ENCODE assay signal across 13 mouse cellular contexts in the genomic region with DNA sequence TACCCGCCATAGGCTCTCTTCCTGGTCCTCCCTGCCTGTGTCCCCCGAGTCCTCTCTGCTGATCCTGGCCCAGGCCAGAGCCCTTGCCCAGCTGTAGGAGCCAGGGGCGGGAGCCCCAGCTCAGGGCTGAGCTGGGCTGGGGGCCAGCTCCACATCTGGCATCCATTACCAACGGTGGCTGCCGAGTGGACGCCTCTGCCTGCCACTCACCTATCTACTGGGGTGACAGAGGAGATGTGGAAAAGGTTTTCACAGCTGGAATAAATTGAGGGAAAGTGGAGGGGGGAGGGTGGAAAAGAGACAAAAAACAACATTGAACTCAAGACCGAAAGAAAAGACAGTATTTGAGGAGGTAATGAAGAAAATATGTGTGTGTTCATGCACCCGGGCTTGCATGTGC. TPM values are rescaled to one million over a fixed set of nuclear protein-coding genes. Genes with fewer than 3 reads are reported as not detected.
DNase-seq lines count a peak whose midpoint lies in the region; ATAC-seq lines count a peak whose summit lies in the region.
"Had no signal": no experiment of that assay in that cellular context is flagged by ENCODE, and none has a peak within 500 bp of the region (broad histone marks: within the 10 kb centered on the region; RNA-seq: fewer than 3 reads in every experiment).

No protein-coding gene starts in this region.

- no peak for DNase-seq in heart, postnatal 36 days
- no peak for DNase-seq in midbrain, embryonic 14.5 days
- peak; percentile 61 to 62 for DNase-seq in gastrocnemius, postnatal 4 days (ENCODE audit: low spot score in 2 of 2)
- no peak for DNase-seq in urinary bladder, postnatal 4 days (ENCODE audit: low spot score in 2 of 2)
- DNase-seq: cerebellum, adult 11 months had no signal

- no peaks in the 10 kb centered on the region for H3K27me3 ChIP-seq in heart, embryonic 11.5 days (ENCODE audit: control insufficient read depth, insufficient read depth, low read length)
- H3K27me3 ChIP-seq in midbrain, embryonic 12.5 days: peaks cover 8% of the 10 kb centered on the region; the same call in 1 of the 2 replicates
- H3K27me3 ChIP-seq in midbrain, embryonic 14.5 days (ENCODE audit: control insufficient read depth, insufficient read depth, low read length): no peaks in the 10 kb centered on the region
- H3K27me3 ChIP-seq in stomach, embryonic 15.5 days (replicated peaks): no peaks in the 10 kb centered on the region
- no peaks in the 10 kb centered on the region for H3K27me3 ChIP-seq in forebrain, embryonic 16.5 days (replicated peaks; ENCODE audit: control insufficient read depth, insufficient read depth, low read length)

- no peak overlapping the region for H3K4me2 ChIP-seq in heart, embryonic 11.5 days
- H3K4me2 ChIP-seq in midbrain, embryonic 12.5 days (replicated peaks): no peak overlapping the region
- no peak overlapping the region for H3K4me2 ChIP-seq in midbrain, embryonic 14.5 days (ENCODE audit: low read length)
- H3K4me2 ChIP-seq in stomach, embryonic 15.5 days: no peak overlapping the region
- H3K4me2 ChIP-seq in forebrain, embryonic 16.5 days (ENCODE audit: low read length): no peak overlapping the region
- H3K4me2 ChIP-seq: midbrain, embryonic 11.5 days had no signal

- 0 out of 2 replicates have a peak, but pooled peaks have one; percentile 40 for ATAC-seq in heart, embryonic 11.5 days (replicated peaks; ENCODE audit: insufficient number of reproducible peaks, low FRiP score, low TSS enrichment)
- ATAC-seq in midbrain, embryonic 12.5 days (ENCODE audit: low FRiP score, low read depth): no peak
- no peak for ATAC-seq in midbrain, embryonic 14.5 days (ENCODE audit: low FRiP score, low TSS enrichment)
- no peak for ATAC-seq in stomach, embryonic 15.5 days (ENCODE audit: insufficient read depth, low FRiP score, low read depth)
- no peak for ATAC-seq in forebrain, embryonic 16.5 days

- H3K27ac ChIP-seq in heart, embryonic 11.5 days (ENCODE audit: low read depth, low read length): no peak overlapping the region
- peak overlapping the region; percentile 58; the same call in 1 of the 2 replicates for H3K27ac ChIP-seq in midbrain, embryonic 12.5 days (replicated peaks)
- H3K27ac ChIP-seq in midbrain, embryonic 14.5 days (replicated peaks; ENCODE audit: low read depth, low read length): no peak overlapping the region
- peak overlapping the region; percentile 2; the same call in 1 of the 2 replicates for H3K27ac ChIP-seq in stomach, embryonic 15.5 days
- H3K27ac ChIP-seq in forebrain, embryonic 16.5 days (ENCODE audit: low read length): no peak overlapping the region

- H3K4me1 ChIP-seq in heart, embryonic 11.5 days (ENCODE audit: control insufficient read depth, insufficient read depth, low read length): peaks cover 15% of the 10 kb centered on the region
- peaks cover 23% of the 10 kb centered on the region for H3K4me1 ChIP-seq in midbrain, embryonic 12.5 days
- peaks cover 10% of the 10 kb centered on the region for H3K4me1 ChIP-seq in midbrain, embryonic 14.5 days (ENCODE audit: control insufficient read depth, insufficient read depth, low read length)
- peaks cover 24% of the 10 kb centered on the region for H3K4me1 ChIP-seq in stomach, embryonic 15.5 days
- H3K4me1 ChIP-seq in forebrain, embryonic 16.5 days (replicated peaks; ENCODE audit: control insufficient read depth, insufficient read depth, low read length): peaks cover 10% of the 10 kb centered on the region

- intact Hi-C loops in heart, postnatal 36 days (cut with DNase I): no loop called here

- WGBS in heart, embryonic 11.5 days (ENCODE audit: insufficient replicate concordance): 25% methylated on average over 8 of the region's 8 CpGs
- WGBS in midbrain, embryonic 12.5 days: 65% methylated on average over 8 of the region's 8 CpGs
- WGBS in midbrain, embryonic 14.5 days: 70% methylated on average over 8 of the region's 8 CpGs
- WGBS in stomach, embryonic 15.5 days: 41% methylated on average over 8 of the region's 8 CpGs
- WGBS in forebrain, embryonic 16.5 days: 61% methylated on average over 8 of the region's 8 CpGs

- no peak overlapping the region for H3K9ac ChIP-seq in heart, embryonic 11.5 days (ENCODE audit: low read depth, low read length)
- H3K9ac ChIP-seq in midbrain, embryonic 12.5 days (replicated peaks): no peak overlapping the region
- H3K9ac ChIP-seq in midbrain, embryonic 14.5 days (replicated peaks; ENCODE audit: low read length): no peak overlapping the region
- no peak overlapping the region for H3K9ac ChIP-seq in stomach, embryonic 15.5 days
- H3K9ac ChIP-seq in forebrain, embryonic 16.5 days (replicated peaks; ENCODE audit: low read depth, low read length): no peak overlapping the region

- no peak overlapping the region for H3K4me3 ChIP-seq in heart, embryonic 11.5 days (ENCODE audit: low read depth, low read length)
- H3K4me3 ChIP-seq in midbrain, embryonic 12.5 days: no peak overlapping the region
- no peak overlapping the region for H3K4me3 ChIP-seq in midbrain, embryonic 14.5 days (replicated peaks; ENCODE audit: low read depth, low read length)
- no peak overlapping the region for H3K4me3 ChIP-seq in stomach, embryonic 15.5 days (replicated peaks)
- H3K4me3 ChIP-seq in forebrain, embryonic 16.5 days (replicated peaks; ENCODE audit: low read length): no peak overlapping the region

- H3K9me3 ChIP-seq in heart, embryonic 11.5 days (replicated peaks; ENCODE audit: control insufficient read depth, low read length): no peaks in the 10 kb centered on the region
- no peaks in the 10 kb centered on the region for H3K9me3 ChIP-seq in midbrain, embryonic 12.5 days
- no peaks in the 10 kb centered on the region for H3K9me3 ChIP-seq in midbrain, embryonic 14.5 days (ENCODE audit: control insufficient read depth, low read length)
- no peaks in the 10 kb centered on the region for H3K9me3 ChIP-seq in stomach, embryonic 15.5 days
- no peaks in the 10 kb centered on the region for H3K9me3 ChIP-seq in forebrain, embryonic 16.5 days (ENCODE audit: control insufficient read depth, low read length)

- H3K36me3 ChIP-seq in heart, embryonic 11.5 days (ENCODE audit: control insufficient read depth, insufficient read depth, low read length): no peaks in the 10 kb centered on the region
- H3K36me3 ChIP-seq in midbrain, embryonic 12.5 days: no peaks in the 10 kb centered on the region
- no peaks in the 10 kb centered on the region for H3K36me3 ChIP-seq in midbrain, embryonic 14.5 days (ENCODE audit: control insufficient read depth, insufficient read depth, low read length)
- H3K36me3 ChIP-seq in stomach, embryonic 15.5 days: no peaks in the 10 kb centered on the region
- no peaks in the 10 kb centered on the region for H3K36me3 ChIP-seq in forebrain, embryonic 16.5 days (ENCODE audit: control insufficient read depth, insufficient read depth)

RNA-seq across cellular contexts. Expression of a gene that starts 49.3 kb away (rescaled TPM):
- not detected in 2 replicates for polyA plus RNA-seq in heart, embryonic 11.5 days (2014; fragmentation: Nextera tagmentation; extraction: Ambion mirVana)
- not detected for total RNA-seq in heart, postnatal 36 days (2021)
- not detected in 2 replicates for polyA plus RNA-seq in midbrain, embryonic 12.5 days (2016; fragmentation: Nextera tagmentation; extraction: Ambion mirVana)
- not detected in 2 replicates for polyA plus RNA-seq in midbrain, embryonic 14.5 days (2014; fragmentation: Nextera tagmentation; extraction: Ambion mirVana)
- total RNA-seq in gastrocnemius, postnatal 4 days (2021): not detected
- polyA plus RNA-seq in stomach, embryonic 15.5 days (2015; fragmentation: Nextera tagmentation; extraction: Ambion mirVana): 0.18 TPM in 1 of 2 replicates, not detected in the other
- polyA plus RNA-seq in forebrain, embryonic 16.5 days (2015; fragmentation: Nextera tagmentation; extraction: Ambion mirVana): not detected in 2 replicates
- total RNA-seq: granulocyte monocyte progenitor cell, adult 5-6 weeks; layer of hippocampus, postnatal 25 days had no signal
- polyA plus RNA-seq: midbrain, embryonic 11.5 days; urinary bladder, adult 2 months had no signal

Comparison
In these comparisons a context has a peak if more than half of its experiments do, and no peak if none do; other contexts are left out.
1. H3K27ac ChIP-seq: peak in midbrain, embryonic 12.5 days (single experiment) and stomach, embryonic 15.5 days (single experiment); none in heart, embryonic 11.5 days (single experiment), midbrain, embryonic 14.5 days (single experiment) and forebrain, embryonic 16.5 days (single experiment).
2. DNase-seq: peak in gastrocnemius, postnatal 4 days (2 of 2); none in heart, postnatal 36 days (0 of 2), midbrain, embryonic 14.5 days (single experiment) and urinary bladder, postnatal 4 days (0 of 2).